Mouse (Mus musculus) retina, embryonic 14.5 days (tissue): Measurements from ENCODE around the gene Hoxd10.
A peak's percentile ranks its signal among the peaks of the same experiment; 100 is the strongest.

ENCODE experiments used
- DNase-seq: peaks from one replicate; pipeline ENCODE4 v3.0.0-alpha.2; 2015; ENCODE audit warnings: low spot score

Hoxd10 gene

GRCm38 (mm10) chr2:74681594-74682531 lies 9.9 kb upstream of the Hoxd10 start:
- DNase-seq, result no peak

GRCm38 (mm10) chr2:74682796-74683195 lies 8.9 kb upstream of the Hoxd10 start:
- DNase-seq, result no peak

DNA sequence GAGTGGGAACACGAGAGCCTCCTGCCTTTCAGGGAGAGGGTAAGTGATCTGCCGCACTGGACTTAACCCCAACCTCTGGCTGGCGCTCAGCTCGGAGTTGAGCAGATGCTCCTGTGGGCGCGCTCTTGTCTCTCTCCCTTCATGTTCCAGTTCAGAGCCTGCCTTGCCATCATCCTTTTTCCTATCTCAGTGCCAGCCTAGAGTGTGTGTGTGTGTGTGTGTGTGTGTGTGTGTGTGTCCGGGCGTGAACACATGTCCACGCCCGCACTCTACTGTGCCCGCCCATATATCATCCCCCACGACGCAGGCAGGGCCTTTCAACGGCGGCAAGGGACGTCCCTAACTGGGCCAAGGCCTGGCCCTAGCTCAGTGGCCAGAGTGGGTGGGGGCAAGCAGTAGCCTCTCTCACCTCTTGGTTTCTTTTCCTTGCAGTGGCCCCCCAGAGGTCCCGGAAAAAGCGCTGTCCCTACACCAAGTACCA lies 8.2 kb upstream of the Hoxd10 start:
- DNase-seq, result no peak

DNA sequence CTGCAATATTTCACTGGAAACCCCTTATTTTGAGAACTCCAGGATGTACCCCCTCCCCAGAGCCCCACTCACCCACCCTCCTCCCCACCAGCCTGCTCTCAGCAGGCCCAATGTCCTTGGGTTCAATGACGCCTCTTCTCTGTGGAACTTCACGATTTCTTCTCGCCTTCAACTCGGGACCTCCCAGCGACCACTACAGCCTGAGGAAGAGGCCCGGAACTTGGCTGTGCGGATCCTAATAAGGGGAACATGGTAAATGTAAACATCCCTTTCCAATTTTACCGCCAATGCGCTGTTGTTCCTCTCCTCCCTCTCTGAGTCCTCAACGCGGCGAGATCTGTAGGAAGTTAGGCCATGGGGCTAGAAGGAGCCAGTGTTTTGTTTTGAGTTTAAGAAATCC lies 7.6 kb upstream of the Hoxd10 start:
- no peak for DNase-seq

DNA sequence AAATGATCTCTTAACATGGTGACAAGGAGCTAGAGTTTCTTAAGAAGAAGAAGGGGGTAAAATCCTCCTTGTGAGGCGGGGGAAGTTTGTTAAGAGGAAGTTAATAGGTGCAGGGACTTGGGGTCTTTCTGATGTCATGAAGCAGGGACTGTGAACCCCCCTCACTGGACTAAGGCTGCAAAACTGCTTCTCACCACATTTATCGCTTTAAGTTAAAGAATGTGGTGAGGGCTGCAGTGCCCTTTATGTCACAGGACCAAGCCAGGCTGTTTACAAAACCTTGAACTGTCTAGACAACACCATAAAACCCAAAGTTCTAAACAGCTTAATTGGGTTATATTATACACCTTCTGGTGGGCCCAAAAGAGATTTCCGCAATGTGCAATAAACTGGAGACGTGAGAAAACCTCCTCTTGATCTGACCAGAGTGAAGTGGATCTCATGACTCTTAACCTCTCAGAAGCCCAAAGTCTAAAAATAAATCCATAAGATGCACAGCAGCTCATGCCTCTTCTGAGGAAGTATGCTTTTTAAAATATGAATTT lies 6.6 kb upstream of the Hoxd10 start:
- DNase-seq, result no peak

DNA sequence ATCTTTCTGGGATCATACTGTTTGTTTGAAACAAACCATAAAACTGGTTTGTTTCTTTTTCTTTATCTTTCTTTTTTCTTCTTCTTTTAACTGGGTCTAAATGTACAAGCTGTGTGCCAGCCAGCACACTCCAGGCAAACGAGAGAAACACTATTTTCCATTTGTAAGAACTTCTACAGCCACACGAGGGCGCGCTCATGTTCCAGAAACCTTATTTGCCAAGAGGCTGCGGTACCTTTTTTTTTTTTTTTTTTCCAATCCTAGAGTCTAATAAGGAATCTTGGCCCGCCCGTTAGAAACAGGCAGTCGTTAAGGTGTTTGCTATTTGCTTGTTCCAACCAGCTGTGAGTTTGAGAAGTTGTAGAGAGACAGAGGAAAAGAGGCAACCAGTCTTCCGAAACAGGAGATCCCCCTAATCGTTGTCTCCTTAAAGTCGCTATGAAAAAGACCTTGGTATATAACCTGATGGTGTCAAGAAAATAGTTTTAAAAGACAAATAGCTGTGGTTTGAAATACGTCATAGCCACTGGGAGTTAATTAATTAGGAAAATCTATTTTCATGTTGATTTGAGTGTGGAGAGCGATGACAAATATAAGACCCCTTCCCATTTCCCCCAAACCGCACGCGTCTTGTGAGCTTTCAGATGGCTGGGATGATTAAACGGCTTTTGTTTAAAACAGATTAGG lies 5.3 kb upstream of the Hoxd10 start:
- peak; percentile 87 for DNase-seq

DNA sequence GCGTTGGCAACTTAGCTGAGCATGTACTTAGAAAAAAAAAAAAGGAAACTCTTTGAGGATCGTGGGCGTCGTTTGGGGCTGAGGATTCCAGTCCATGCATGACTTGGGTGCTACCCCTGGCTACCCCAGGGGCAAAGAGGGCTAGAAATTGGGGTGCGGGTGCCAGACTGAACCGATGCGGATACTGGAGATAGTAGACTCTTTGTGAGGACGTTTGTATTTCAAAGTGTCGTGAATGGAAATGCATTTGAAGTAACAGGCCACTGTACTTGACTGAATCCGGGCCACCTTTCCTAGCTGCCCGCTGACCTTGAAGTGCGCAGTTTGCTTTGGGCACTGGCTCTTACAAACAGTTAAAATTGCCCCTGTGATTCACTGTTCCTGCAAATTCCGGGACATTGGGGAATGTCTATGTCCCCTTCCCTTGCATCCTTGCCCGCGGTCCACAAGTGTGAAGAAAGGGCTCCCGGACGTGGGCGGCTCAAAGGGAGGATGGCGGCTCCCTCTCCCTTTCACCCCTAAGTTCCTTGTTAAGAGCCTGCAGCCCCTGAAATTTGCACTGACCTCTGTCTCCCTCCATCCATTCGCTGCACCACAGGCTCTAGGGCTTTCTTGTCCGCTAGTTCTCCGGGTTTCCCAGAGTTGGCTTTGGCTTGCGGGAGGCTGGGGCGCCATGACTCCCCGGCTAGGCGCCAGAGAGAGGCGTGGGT lies 4.6 kb upstream of the Hoxd10 start:
- no peak for DNase-seq

GRCm38 (mm10) chr2:74687698-74688555 lies 3.8 kb upstream of the Hoxd10 start:
- DNase-seq, result no peak

GRCm38 (mm10) chr2:74688795-74689573 lies 2.7 kb upstream of the Hoxd10 start:
- no peak for DNase-seq

DNA sequence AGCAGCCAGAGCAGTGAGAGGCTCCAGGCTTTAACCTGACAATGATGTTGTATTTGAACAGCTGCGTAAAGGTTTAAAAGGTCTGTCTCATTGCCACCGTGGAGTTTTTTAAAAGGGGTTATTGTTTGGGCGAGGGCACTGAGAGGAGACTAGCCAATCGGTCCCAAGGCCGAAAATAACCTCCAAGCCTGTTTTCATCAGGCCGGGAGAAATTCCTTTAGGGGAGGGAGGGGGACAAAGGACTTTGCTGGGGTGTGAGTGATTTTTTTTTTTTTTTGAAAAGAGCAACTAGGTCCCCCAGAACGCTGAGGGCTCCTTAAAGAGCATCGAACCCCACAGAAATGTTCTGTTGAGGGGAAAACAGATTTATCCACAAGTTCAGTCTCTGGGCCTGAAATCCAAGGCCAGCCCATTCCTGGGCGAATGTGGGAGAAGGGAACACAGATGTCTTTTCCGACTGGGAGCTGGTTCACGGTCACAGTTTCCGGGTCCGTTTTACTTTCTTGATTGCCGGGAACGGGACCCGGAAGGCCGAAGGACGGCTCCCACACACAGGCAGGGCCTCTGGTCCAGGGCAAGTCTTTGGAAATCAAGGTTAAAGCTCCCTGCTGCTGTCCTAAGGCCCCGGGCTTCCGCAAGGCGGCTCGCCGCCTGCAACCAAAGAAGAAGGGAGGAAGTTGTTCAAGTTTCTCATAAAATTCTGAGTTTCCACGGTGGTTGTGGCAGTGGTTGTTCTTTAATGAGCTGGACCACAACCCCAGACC lies 2.0 kb upstream of the Hoxd10 start:
- DNase-seq, result no peak

DNA sequence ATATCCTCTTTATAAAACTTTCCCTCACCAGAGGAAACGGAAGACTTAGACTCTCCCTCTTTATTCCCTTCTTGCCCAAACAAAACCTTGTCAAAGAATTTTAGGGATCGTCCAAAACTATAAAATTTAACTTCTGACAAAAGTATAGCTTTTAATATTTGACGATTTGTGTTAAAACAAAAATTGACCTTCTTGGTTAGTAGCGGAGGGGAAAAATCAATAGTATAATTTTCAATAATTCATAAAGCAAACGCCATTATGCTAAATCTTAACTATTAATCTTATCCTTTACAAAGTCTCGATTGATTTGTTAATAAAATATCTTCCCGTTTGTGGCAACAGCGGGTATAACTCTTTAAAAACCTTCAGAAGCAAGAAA lies 1.4 kb upstream of the Hoxd10 start:
- DNase-seq, result no peak

DNA sequence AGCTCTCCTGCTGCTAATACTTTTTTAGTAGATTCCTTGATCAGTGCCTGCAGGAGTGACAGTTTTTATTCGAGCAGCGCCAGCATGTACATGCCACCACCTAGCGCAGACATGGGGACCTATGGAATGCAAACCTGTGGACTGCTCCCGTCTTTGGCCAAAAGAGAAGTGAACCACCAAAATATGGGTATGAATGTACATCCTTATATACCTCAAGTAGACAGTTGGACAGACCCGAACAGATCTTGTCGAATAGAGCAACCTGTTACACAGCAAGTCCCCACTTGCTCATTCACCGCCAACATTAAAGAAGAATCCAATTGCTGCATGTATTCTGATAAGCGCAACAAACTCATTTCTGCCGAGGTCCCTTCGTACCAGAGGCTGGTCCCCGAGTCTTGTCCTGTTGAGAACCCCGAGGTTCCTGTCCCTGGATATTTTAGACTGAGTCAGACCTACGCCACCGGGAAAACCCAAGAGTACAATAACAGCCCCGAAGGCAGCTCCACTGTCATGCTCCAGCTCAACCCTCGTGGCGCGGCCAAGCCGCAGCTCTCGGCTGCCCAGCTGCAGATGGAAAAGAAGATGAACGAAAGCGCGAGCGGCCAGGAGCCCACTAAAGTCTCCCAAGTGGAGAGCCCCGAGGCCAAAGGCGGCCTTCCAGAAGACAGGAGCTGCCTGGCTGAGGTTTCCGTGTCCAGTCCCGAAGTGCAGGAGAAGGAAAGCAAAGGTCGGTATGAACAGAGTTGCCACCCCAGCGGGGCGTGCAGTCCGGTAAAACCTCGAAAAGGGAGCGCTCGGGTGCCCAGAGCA lies 477 bp downstream of the Hoxd10 start:
- DNase-seq, result no peak

- DNase-seq, result no peak
Observed at GRCm38 (mm10) chr2:74692808-74693431, 1.2 kb downstream of the Hoxd10 start.

- no peak for DNase-seq
Observed at GRCm38 (mm10) chr2:74693432-74693827, 1.7 kb downstream of the Hoxd10 start.

DNA sequence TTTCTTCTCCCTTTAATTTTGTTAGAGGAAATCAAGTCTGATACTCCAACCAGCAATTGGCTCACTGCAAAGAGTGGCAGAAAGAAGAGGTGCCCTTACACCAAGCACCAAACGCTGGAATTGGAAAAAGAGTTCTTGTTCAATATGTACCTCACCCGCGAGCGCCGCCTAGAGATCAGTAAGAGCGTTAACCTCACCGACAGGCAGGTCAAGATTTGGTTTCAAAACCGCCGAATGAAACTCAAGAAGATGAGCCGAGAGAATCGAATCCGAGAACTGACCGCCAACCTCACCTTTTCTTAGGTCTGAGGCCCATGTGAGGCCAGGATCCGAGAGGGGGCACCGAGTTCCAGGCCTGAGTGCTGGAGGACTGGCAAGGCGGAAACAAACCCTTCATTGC lies 2.3 kb downstream of the Hoxd10 start:
- peak; percentile 71 for DNase-seq

- DNase-seq, result no peak
Observed at GRCm38 (mm10) chr2:74695383-74695782, 3.7 kb downstream of the Hoxd10 start.

DNA sequence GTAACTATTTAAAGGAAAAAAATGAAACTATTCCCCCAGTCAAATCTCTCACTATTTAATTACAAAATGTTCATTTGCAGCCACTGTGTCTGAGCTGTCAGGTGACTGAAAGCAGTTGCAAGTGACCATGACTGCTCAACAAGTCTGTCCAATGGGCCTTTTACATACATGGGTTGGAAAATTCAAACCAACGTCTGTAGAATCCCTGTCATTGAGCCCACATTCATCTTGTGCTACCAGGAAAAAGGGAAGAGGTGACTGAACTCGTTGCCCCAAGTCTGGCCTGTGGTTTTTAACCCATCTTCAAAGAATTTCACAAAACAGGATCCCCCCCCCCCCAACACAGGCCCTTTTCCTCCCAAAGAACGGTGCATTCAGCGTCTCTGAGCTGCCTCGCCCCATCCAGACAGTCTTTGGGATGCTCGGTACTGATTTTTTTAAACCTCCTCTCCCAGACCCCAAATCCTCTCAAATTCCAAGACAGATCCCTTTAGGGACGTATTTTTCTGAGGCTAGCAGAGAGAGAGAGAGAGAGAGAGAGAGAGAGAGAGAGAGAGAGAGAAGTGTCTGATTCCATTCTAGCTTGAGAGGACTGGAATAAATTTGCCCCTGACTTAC lies 4.2 kb downstream of the Hoxd10 start:
- no peak for DNase-seq
